Mouse (Mus musculus): ENCODE data around the gene Satb2. TPM values are rescaled to one million over a fixed set of nuclear protein-coding genes. Genes with fewer than 3 reads are reported as not detected.

Gene Satb2
- polyA plus RNA-seq, 1 experiment from 2014 or later: 5.1 TPM

GRCm38 (mm10) chr1:56973593-56973950 lies 4.9 kb downstream of the Satb2 start:
- DNase-seq (ENCODE audit: low read depth, low spot score) (no peak), ATAC-seq (peak; percentile 7)
- CTCF ChIA-PET: interaction anchor here (1.1 kb wide), 1 partner anchor 13 kb away, joined by 3 read pairs; no protein-coding TSS in a partner anchor
- in situ Hi-C loops (cut with MboI; ENCODE audit: low pct_unique_long_range_greater_than_20kb): loop anchor here (25.0 kb wide), 1 partner anchor 1736 kb away; the partner anchor contains the start of genes Mars2 and Rftn2
- no peaks in the 10 kb centered on the region for H3K27me3 ChIP-seq
- POLR2A ChIA-PET: no interaction called here
- TF ChIP-seq CTCF (IDR thresholded peaks at IDR 0.05): no peak

- POLR2A ChIA-PET: interaction anchor here (0.6 to 0.7 kb wide), 2 partner anchors 410 to 1089 kb away, joined by 3 read pairs; no protein-coding TSS in a partner anchor
- in situ Hi-C loops (cut with MboI; ENCODE audit: low pct_unique_long_range_greater_than_20kb): loop anchor here (25.0 kb wide), 1 partner anchor 1736 kb away; the partner anchor contains the start of genes Mars2 and Rftn2
- H3K27me3 ChIP-seq: no peaks in the 10 kb centered on the region
Observed at GRCm38 (mm10) chr1:56972950-56973592, 5.4 kb downstream of the Satb2 start.

GRCm38 (mm10) chr1:56972251-56972949 lies 6.0 kb downstream of the Satb2 start:
- POLR2A ChIA-PET: interaction anchor here (0.6 to 0.7 kb wide), 2 partner anchors 409 to 1088 kb away, joined by 3 read pairs; no protein-coding TSS in a partner anchor
- CTCF ChIA-PET: no interaction called here
- H3K27me3 ChIP-seq: no peaks in the 10 kb centered on the region
- no peak for TF ChIP-seq CTCF (IDR thresholded peaks at IDR 0.05)
- DNase-seq (ENCODE audit: low read depth, low spot score) (no peak), ATAC-seq (peak; percentile 49)
- in situ Hi-C loops (cut with MboI; ENCODE audit: low pct_unique_long_range_greater_than_20kb): loop anchor here (25.0 kb wide), 1 partner anchor 1735 kb away; the partner anchor contains the start of genes Mars2 and Rftn2

More at GRCm38 (mm10) chr1:56972950-56973592, 5.4 kb downstream of the Satb2 start:
- peak; percentile 87 for DNase-seq (ENCODE audit: low read depth, low spot score)
- CTCF ChIA-PET: no interaction called here
- no peak for TF ChIP-seq CTCF (IDR thresholded peaks at IDR 0.05)
- ATAC-seq: peak; percentile 58

GRCm38 (mm10) chr1:56971942-56972250 lies 6.6 kb downstream of the Satb2 start:
- ChIA-PET CTCF (no interaction called here), POLR2A (no interaction called here)
- DNase-seq (ENCODE audit: low read depth, low spot score) (no peak), ATAC-seq (no peak)
- in situ Hi-C loops (cut with MboI; ENCODE audit: low pct_unique_long_range_greater_than_20kb): loop anchor here (25.0 kb wide), 1 partner anchor 1735 kb away; the partner anchor contains the start of genes Mars2 and Rftn2
- H3K27me3 ChIP-seq: no peaks in the 10 kb centered on the region
- TF ChIP-seq CTCF (IDR thresholded peaks at IDR 0.05): no peak

GRCm38 (mm10) chr1:56971441-56971861 lies 7.0 kb downstream of the Satb2 start:
- in situ Hi-C loops (cut with MboI; ENCODE audit: low pct_unique_long_range_greater_than_20kb): loop anchor here (25.0 kb wide), 1 partner anchor 1734 kb away; the partner anchor contains the start of genes Mars2 and Rftn2
- POLR2A ChIA-PET: no interaction called here
- H3K27me3 ChIP-seq: no peaks in the 10 kb centered on the region
- ATAC-seq (no peak), DNase-seq (ENCODE audit: low read depth, low spot score) (no peak)
- TF ChIP-seq CTCF (IDR thresholded peaks at IDR 0.05): no peak
- CTCF ChIA-PET: no interaction called here

- ATAC-seq (no peak), DNase-seq (ENCODE audit: low read depth, low spot score) (no peak)
- POLR2A ChIA-PET: no interaction called here
- in situ Hi-C loops (cut with MboI; ENCODE audit: low pct_unique_long_range_greater_than_20kb): loop anchor here (25.0 kb wide), 1 partner anchor 1733 kb away; the partner anchor contains the start of genes Mars2 and Rftn2
- TF ChIP-seq CTCF (IDR thresholded peaks at IDR 0.05): no peak
- CTCF ChIA-PET: no interaction called here
- no peaks in the 10 kb centered on the region for H3K27me3 ChIP-seq
Observed at GRCm38 (mm10) chr1:56970740-56971141, 7.7 kb downstream of the Satb2 start.

- TF ChIP-seq CTCF (IDR thresholded peaks at IDR 0.05): no peak
- ATAC-seq: peak; percentile 44
- DNase-seq (ENCODE audit: low read depth, low spot score): no peak
- H3K27me3 ChIP-seq: no peaks in the 10 kb centered on the region
- ChIA-PET POLR2A (interaction anchor here (0.5 kb wide), 1 partner anchor 1724 kb away, joined by 3 read pairs; no protein-coding TSS in a partner anchor), CTCF (interaction anchor here (2.3 kb wide), 1 partner anchor 10 kb away, joined by 7 read pairs; no protein-coding TSS in a partner anchor)
- in situ Hi-C loops (cut with MboI; ENCODE audit: low pct_unique_long_range_greater_than_20kb): loop anchor here (25.0 kb wide), 1 partner anchor 1732 kb away; the partner anchor contains the start of genes Mars2 and Rftn2
Observed at GRCm38 (mm10) chr1:56969364-56970360, 8.8 kb downstream of the Satb2 start.

- no peak for DNase-seq (ENCODE audit: low read depth, low spot score)
- in situ Hi-C loops (cut with MboI; ENCODE audit: low pct_unique_long_range_greater_than_20kb): loop anchor here (25.0 kb wide), 1 partner anchor 1729 kb away; the partner anchor contains the start of genes Mars2 and Rftn2
- H3K27me3 ChIP-seq: no peaks in the 10 kb centered on the region
- ChIA-PET POLR2A (no interaction called here), CTCF (interaction anchor here (0.8 to 0.9 kb wide), 2 partner anchors 13 to 15 kb away, joined by 3 read pairs; no protein-coding TSS in a partner anchor)
- no peak for ATAC-seq
- TF ChIP-seq CTCF (IDR thresholded peaks at IDR 0.05): no peak
Observed at GRCm38 (mm10) chr1:56965879-56966579, 12.4 kb downstream of the Satb2 start.

GRCm38 (mm10) chr1:56964493-56964892 lies 14.0 kb downstream of the Satb2 start:
- DNase-seq (ENCODE audit: low read depth, low spot score) (no peak), ATAC-seq (no peak)
- in situ Hi-C loops (cut with MboI; ENCODE audit: low pct_unique_long_range_greater_than_20kb): loop anchor here (25.0 kb wide), 1 partner anchor 1727 kb away; the partner anchor contains the start of genes Mars2 and Rftn2
- ChIA-PET CTCF (interaction anchor here (1.2 kb wide), 1 partner anchor 14 kb away, joined by 4 read pairs; no protein-coding TSS in a partner anchor), POLR2A (no interaction called here)
- H3K27me3 ChIP-seq: no peaks in the 10 kb centered on the region
- no peak for TF ChIP-seq CTCF (IDR thresholded peaks at IDR 0.05)

Measured in Patski (cell line).